Mouse (Mus musculus) hindbrain, embryonic 10.5 days (tissue): Measurements from ENCODE around the gene Cyp1b1. TPM values are rescaled to one million over a fixed set of nuclear protein-coding genes. Genes with fewer than 3 reads are reported as not detected.

Experiments
- DNase-seq: peaks from one replicate; pipeline ENCODE4 v3.0.0-alpha.2; 2017; ENCODE audit warnings: low spot score
- H3K27ac ChIP-seq: fragments of 300-500 bp; sonication (generic); 2 replicates; pipeline ENCODE4 v1.5.1; 2016; ENCODE audit warnings: mild to moderate bottlenecking, moderate library complexity
- H3K27me3 ChIP-seq: fragments of 300-500 bp; sonication (generic); 2 replicates; pipeline ENCODE4 v1.6.1; 2016; ENCODE audit warnings: mild to moderate bottlenecking; ENCODE audit not compliant: poor library complexity, insufficient read depth, severe bottlenecking
- H3K36me3 ChIP-seq: fragments of 300-500 bp; sonication (generic); 2 replicates; pipeline ENCODE4 v1.6.1; 2016; ENCODE audit warnings: mild to moderate bottlenecking, moderate library complexity
- H3K4me1 ChIP-seq: fragments of 300-500 bp; sonication (generic); replicated peaks from 2 replicates; pipeline ENCODE4 v1.6.1; 2016; ENCODE audit warnings: mild to moderate bottlenecking
- H3K4me3 ChIP-seq: fragments of 300-500 bp; sonication (generic); 2 replicates; pipeline ENCODE4 v1.5.1; 2016; ENCODE audit warnings: mild to moderate bottlenecking, moderate library complexity
- H3K9me3 ChIP-seq: fragments of 300-500 bp; sonication (generic); 2 replicates; pipeline ENCODE4 v1.6.1; 2016; ENCODE audit warnings: mild to moderate bottlenecking, moderate library complexity
- WGBS: fragments of 180-500 bp; shearing (Covaris S2); methylation state at CpG from one replicate; pipeline ENCODE4 v1.1.7; 2016; 5-methylcytosine and 5-hydroxymethylcytosine counted together
- polyA plus RNA-seq: library from polyadenylated mRNA; unstranded; fragments of >200 nt; fragmentation: Nextera tagmentation; extraction: Ambion mirVana; gene quantifications from 2 replicates; pipeline ENCODE4 v1.2.1, GENCODE M21; 2016

Cyp1b1 gene
- polyA plus RNA-seq, 1 experiment from 2014 or later: 1.9 TPM

DNA sequence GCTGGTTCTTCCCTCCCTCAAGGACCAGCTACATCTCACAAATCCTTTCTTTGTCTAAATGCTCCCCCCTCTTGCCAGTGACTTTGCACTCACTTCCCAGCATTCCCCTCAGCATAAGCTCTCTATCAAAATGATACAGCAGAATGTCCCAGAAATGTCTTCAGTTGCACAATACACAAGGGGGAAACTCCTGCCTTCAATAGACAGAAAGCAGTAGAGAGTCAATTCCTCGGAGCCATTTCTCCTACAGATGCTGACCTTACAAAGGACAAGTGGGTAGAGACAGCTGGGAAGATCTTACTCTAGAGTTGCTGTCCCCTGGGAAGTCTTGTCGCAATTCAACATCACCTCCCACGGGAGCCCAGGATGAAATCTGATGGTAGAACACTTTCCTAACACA, 22.7 kb upstream of the Cyp1b1 start:
- H3K36me3 ChIP-seq: no peaks in the 10 kb centered on the region
- no peak overlapping the region for H3K27ac ChIP-seq
- peaks cover 32% of the 10 kb centered on the region for H3K4me1 ChIP-seq
- H3K4me3 ChIP-seq: no peak overlapping the region
- no peaks in the 10 kb centered on the region for H3K27me3 ChIP-seq
- WGBS: 81% methylated on average over 3 of the region's 3 CpGs
- no peak for DNase-seq
- H3K9me3 ChIP-seq: no peaks in the 10 kb centered on the region

DNA sequence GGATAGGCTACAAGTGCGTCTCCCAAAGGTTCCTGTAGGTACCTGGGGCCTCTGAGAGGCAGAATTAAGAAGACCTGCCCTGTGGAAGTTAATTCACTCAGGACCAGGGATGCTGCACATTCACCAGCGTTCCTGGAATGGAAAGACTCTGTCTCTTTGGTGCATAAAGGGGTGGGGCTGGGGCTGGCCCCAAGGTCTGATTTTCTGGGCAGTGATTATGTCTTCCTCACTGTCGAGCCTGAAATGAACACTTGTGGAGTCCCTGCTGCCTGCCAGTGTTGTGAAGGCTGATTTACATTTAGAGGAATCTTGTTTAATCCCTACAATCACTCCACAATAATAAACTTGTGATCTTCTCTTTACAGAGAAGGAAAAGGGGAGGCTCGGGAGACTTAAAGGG, 18.2 kb upstream of the Cyp1b1 start:
- no peak for DNase-seq
- Histone ChIP-seq H3K4me1 (peaks cover 28% of the 10 kb centered on the region), H3K36me3 (no peaks in the 10 kb centered on the region), H3K27ac (no peak overlapping the region), H3K4me3 (no peak overlapping the region), H3K9me3 (no peaks in the 10 kb centered on the region), H3K27me3 (peaks cover 20% of the 10 kb centered on the region)
- 60% methylated on average over 4 of the region's 4 CpGs for WGBS

DNA sequence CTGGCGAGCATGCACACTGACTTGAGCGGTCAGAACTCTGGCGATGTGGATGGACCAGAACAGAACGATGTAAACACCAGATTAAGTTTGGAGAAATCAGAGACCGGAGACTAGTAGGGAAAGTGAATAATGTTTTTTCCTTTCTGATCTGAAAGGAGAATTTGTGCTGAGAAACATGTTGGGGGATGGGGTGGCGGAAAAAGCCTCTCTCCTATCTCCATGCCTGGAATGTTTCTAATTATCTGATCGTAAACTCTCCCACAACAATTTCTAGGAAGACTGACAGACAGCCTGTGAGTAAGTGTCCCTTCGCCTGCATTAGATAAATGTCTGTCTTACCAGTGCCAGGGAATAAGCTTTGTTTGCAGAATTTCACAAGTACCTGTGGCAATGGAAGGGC, 16.1 kb upstream of the Cyp1b1 start:
- no peaks in the 10 kb centered on the region for H3K9me3 ChIP-seq
- no peak overlapping the region for H3K27ac ChIP-seq
- H3K4me1 ChIP-seq: peaks cover 24% of the 10 kb centered on the region
- 77% methylated on average over 8 of the region's 8 CpGs for WGBS
- H3K36me3 ChIP-seq: no peaks in the 10 kb centered on the region
- no peak overlapping the region for H3K4me3 ChIP-seq
- no peak for DNase-seq
- H3K27me3 ChIP-seq: peaks cover 27% of the 10 kb centered on the region

DNA sequence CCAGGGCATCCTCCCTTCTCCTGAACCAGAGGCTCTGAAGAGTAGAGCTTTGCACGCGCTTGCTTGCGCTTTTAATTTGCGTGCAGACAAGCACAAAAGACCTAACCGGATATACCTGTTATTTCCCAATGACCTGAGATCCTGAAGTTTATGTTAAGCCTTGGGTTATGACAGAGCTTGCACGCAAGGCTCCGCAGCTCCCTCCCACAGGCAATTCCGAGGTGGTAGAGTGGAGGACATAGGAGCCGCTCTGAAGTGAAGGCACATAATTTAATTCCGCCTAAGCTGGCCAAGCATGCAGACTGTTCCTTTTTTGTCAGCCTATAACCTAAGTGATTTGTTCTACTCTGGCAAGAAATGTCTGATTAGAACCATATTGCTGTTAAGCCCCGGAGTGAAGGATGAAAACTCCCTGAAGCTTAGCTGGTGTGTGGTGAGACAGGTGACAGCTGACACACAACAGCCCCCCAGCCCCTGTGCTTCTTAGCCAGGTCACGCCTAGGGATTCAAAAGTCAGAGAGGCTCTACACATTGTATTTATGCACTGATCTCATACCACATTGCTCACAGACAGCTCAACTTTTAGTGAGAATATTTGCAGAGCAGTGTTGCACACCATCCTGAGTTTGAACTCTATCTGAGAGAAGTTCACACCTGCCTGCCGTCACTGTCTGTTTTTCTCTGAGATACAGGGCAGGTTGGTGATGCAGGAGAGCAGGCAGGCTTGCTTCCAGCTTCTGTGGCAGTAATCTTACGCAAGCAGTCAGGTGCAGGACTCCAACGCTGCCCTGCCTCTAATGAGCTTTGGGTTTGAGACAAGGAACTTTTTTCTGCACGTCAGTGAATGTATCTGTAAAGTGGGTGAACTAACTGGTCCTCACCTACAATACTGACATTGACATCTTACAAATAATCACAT, 14.0 kb upstream of the Cyp1b1 start:
- Histone ChIP-seq H3K27ac (no peak overlapping the region), H3K4me3 (no peak overlapping the region), H3K27me3 (peaks cover 27% of the 10 kb centered on the region), H3K4me1 (peaks cover 24% of the 10 kb centered on the region), H3K9me3 (no peaks in the 10 kb centered on the region), H3K36me3 (no peaks in the 10 kb centered on the region)
- 46% methylated on average over 16 of the region's 16 CpGs for WGBS
- DNase-seq: no peak

DNA sequence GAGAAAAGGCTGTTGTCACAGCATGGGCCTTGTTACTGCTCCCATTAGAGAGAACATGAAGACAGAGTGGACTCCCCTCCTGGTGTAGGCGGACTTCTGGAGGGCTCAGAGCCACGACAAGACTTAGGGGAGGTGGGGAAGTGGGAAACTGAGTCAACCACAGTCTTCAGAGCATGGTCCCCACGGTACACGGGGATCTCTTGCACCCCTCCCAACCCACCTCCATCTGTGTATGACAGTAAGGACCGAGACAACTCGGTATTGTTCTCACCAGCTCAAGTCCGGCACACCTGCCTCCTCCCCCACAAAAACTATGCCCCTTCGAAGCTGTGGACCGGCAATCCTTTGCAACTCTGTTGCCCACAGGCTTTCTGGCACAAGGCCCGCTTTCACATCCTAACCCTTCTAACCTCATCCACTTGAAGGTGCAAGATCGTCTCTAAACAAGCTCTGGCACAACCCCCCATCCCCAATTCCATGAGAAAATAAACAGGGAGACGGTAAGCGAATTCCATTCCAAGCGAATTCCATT, 13.3 kb upstream of the Cyp1b1 start:
- H3K4me3 ChIP-seq: no peak overlapping the region
- no peaks in the 10 kb centered on the region for H3K36me3 ChIP-seq
- H3K27me3 ChIP-seq: peaks cover 27% of the 10 kb centered on the region
- no peaks in the 10 kb centered on the region for H3K9me3 ChIP-seq
- peaks cover 22% of the 10 kb centered on the region for H3K4me1 ChIP-seq
- WGBS: 43% methylated on average over 14 of the region's 14 CpGs
- H3K27ac ChIP-seq: no peak overlapping the region
- no peak for DNase-seq

DNA sequence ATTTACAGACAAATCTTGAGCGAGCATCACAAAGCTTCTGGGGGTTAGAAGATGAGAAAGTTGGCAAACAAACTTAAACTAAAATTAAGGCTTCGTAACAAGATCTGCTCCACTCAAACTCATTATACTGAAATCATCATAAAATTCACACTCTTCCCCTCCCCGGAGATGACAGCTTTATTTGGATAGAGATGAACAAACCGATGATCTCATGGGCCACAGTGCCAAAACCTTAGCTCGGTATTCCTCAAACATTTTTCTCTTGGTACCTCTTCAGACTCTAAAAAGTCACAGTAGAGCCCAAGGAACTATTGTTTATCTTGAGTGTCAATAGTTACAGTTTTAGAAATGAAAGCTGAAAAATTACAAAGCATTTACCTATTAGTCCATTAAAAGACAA, 11.8 kb upstream of the Cyp1b1 start:
- peaks cover 27% of the 10 kb centered on the region for H3K27me3 ChIP-seq
- DNase-seq: no peak
- WGBS: 86% methylated on average over 5 of the region's 5 CpGs

DNA sequence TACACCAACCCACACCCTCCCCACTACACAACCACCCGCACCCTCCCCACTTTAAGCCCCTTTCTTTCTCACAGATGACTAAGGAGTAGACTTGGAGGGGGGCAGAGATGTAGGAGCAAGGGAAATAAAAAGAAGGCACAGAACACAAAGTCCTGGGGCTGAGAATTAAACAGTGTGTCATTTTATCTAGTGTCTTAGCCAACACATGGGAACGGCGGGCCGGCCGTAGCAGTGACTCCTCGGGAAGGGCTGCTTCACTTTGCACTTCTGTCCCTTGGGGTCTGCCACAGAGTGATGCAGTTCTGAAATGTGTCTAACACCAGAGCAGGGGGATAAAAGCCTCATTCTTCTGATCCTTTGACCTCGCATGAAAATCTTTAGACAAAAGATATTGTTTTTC, 5.8 kb upstream of the Cyp1b1 start:
- no peaks in the 10 kb centered on the region for H3K36me3 ChIP-seq
- H3K27me3 ChIP-seq: peaks cover 37% of the 10 kb centered on the region
- H3K9me3 ChIP-seq: 0 out of 2 replicates have a peak, but pooled peaks cover 7% of the 10 kb centered on the region
- no peak for DNase-seq
- WGBS: 63% methylated on average over 7 of the region's 7 CpGs
- H3K4me3 ChIP-seq: no peak overlapping the region
- H3K27ac ChIP-seq: no peak overlapping the region
- H3K4me1 ChIP-seq: peaks cover 6% of the 10 kb centered on the region

More for the DNA sequence above, 11.8 kb upstream of the Cyp1b1 start:
- H3K4me3 ChIP-seq: no peak overlapping the region
- H3K9me3 ChIP-seq: no peaks in the 10 kb centered on the region
- peaks cover 16% of the 10 kb centered on the region for H3K4me1 ChIP-seq
- no peaks in the 10 kb centered on the region for H3K36me3 ChIP-seq
- H3K27ac ChIP-seq: no peak overlapping the region

DNA sequence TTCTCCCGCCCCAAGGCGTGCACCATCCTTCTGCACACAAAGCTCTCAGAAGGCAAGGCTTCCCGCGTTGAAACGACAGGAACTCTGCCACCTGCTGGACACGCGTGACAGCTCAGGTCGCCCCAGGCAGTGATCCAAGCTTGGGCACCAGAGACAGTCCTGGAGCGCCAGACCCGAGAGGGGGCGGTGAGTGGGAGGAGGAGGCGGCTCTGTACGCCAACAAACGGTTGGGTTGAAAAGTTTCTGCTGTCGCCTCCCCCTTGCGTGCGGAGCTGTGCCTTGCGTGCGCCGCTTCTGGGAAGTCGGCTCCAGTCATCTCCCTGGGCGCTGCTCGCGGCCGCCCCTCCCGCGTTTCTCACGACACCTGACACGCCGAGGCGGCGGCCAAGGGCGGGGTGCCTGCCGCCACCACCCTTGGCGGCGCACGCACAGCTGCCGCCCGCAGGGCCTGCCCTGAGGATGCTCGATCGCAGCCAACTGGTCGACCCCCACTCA, 835 bp upstream of the Cyp1b1 start:
- under 1% methylated on average over 42 of the region's 42 CpGs for whole genome bisulfite sequencing

DNA sequence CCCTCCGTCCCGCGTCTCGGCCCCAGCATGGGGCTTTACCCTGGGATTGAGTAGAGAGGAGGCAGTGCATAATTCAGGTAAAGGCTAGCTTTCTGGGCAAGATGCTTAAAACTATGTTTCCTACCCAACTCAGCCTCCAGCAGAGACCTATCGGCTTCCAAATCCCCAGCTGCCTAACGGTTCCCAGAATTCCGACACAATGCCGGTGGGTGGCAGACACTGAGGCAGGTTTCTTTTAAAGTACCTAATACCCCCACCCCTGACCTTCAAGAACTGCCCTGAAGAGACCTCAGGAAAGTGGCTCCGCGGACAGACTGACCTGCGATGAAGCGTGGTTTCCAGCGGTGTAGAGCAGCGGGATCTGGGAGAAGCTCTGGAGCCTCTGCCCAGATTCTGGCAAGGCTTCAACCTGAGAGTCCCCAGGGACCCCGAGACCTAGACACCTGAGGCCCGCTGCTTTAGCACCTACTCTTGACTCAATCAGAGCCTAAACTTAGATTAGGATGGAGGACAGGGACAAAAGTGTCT, 429 bp downstream of the Cyp1b1 start:
- peaks cover 44% of the 10 kb centered on the region for H3K4me1 ChIP-seq
- peaks cover 97% of the 10 kb centered on the region for H3K27me3 ChIP-seq
- H3K4me3 ChIP-seq: peak overlapping the region; percentile 60
- 0 out of 2 replicates have a peak, but pooled peaks cover 7% of the 10 kb centered on the region for H3K9me3 ChIP-seq
- no peaks in the 10 kb centered on the region for H3K36me3 ChIP-seq
- peak overlapping the region; percentile 84 for H3K27ac ChIP-seq
- peak; percentile 40 for DNase-seq
- under 1% methylated on average over 16 of the region's 16 CpGs for WGBS

More for the DNA sequence above, 835 bp upstream of the Cyp1b1 start:
- Histone ChIP-seq H3K27ac (peak overlapping the region; percentile 84), H3K4me3 (peak overlapping the region; percentile 60), H3K9me3 (0 out of 2 replicates have a peak, but pooled peaks cover 7% of the 10 kb centered on the region), H3K4me1 (peaks cover 39% of the 10 kb centered on the region), H3K27me3 (peaks cover 87% of the 10 kb centered on the region), H3K36me3 (no peaks in the 10 kb centered on the region)
- DNase-seq: peak; percentile 93

DNA sequence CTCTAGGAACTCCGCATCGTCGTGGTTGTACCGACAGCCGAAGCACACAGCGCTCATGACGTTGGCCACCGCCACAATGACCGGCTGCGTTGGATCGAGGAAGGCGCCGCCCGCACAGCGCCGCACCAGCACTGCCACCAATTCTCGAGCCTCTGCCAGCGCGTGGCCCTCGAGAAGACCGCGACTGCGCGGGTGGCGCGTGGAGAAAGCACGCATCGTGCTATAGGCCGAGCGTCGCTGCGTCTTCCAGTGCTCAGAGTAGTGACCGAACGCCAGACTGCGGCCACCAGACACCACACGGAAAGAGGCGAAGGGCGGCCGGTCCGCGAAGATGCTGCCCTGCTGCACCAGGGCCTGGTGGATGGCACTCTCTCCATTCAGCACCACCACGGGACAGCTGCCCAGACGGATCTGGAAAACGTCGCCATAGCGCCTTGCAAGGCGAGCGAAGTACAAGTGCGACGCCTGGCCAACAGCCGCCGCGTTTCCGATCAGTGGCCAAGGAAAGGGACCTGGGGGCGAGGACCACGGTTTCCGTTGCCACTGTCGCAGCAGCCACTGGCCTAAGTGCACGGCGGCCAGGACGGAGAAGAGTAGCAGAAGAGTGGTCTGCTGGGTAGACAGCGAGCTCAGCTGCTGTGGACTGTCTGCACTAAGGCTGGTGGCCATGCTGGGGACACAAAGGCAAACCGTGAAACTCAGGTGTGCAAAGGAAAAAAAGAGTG, 1.1 kb downstream of the Cyp1b1 start:
- peak overlapping the region; percentile 84 for H3K27ac ChIP-seq
- peaks cover 44% of the 10 kb centered on the region for H3K4me1 ChIP-seq
- H3K4me3 ChIP-seq: peak overlapping the region; percentile 60
- 0 out of 2 replicates have a peak, but pooled peaks cover 7% of the 10 kb centered on the region for H3K9me3 ChIP-seq
- H3K36me3 ChIP-seq: no peaks in the 10 kb centered on the region
- DNase-seq: peak; percentile 68
- peaks cover 97% of the 10 kb centered on the region for H3K27me3 ChIP-seq
- WGBS: under 1% methylated on average over 63 of the region's 63 CpGs

DNA sequence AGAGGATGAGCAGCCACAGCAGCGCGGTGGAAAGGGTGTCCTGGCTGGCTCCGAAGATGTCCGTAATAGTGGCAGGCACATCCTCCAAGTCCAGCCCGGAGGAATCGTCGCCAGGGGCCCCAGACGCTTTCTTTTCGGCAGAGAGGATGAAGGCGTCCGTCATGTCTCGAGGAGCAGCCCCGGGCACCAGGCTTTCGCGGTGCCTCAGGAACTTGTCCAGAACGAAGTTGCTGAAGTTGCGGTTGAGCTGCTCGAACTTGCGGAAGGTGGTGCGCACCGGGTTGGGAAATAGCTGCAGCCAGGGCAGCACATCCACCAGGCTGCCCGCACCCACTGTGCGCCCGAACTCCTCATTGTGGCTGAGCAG, 1.6 kb downstream of the Cyp1b1 start:
- Histone ChIP-seq H3K4me1 (peaks cover 49% of the 10 kb centered on the region), H3K27me3 (peaks cover 96% of the 10 kb centered on the region), H3K27ac (peak overlapping the region; percentile 84; the same call in 1 of the 2 replicates), H3K36me3 (no peaks in the 10 kb centered on the region), H3K9me3 (0 out of 2 replicates have a peak, but pooled peaks cover 7% of the 10 kb centered on the region), H3K4me3 (peak overlapping the region; percentile 60)
- under 1% methylated on average over 24 of the region's 24 CpGs for WGBS
- DNase-seq: peak; percentile 67

DNA sequence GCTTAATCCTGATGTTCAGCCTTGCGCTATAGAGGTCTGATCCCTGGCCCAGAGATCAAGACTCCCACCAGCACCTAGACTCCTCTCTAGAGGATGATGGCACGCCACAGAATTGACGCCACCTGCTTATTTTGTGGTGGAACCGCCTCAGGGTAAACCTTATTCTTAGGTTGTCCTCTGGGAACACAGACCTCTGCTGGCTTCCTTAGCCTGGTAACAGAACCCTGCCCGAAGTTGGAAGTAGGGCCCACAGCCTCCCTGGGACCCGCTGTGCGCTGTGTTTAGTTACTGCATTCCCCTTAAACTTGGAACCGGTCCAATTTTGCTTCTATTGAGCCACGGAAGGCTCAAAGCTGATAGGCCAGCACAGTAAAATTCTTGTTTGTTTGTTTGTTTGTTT, 2.3 kb downstream of the Cyp1b1 start:
- H3K27me3 ChIP-seq: peaks cover 89% of the 10 kb centered on the region
- peak overlapping the region; percentile 60 for H3K4me3 ChIP-seq
- H3K36me3 ChIP-seq: no peaks in the 10 kb centered on the region
- H3K9me3 ChIP-seq: 0 out of 2 replicates have a peak, but pooled peaks cover 7% of the 10 kb centered on the region
- DNase-seq: peak; percentile 35
- H3K4me1 ChIP-seq: peaks cover 55% of the 10 kb centered on the region
- 2% methylated on average over 9 of the region's 9 CpGs for WGBS
- H3K27ac ChIP-seq: no peak overlapping the region
